Mouse (Mus musculus) thymus, adult 18-20 months (tissue): Measurements from ENCODE around the gene Paxbp1.

ENCODE experiments used
- DNase-seq, 2 experiments: peaks; one replicate each; pipeline ENCODE4 v3.0.0; 2022; ENCODE audit warnings: mixed read lengths in 2 of 2

Gene Paxbp1

DNA sequence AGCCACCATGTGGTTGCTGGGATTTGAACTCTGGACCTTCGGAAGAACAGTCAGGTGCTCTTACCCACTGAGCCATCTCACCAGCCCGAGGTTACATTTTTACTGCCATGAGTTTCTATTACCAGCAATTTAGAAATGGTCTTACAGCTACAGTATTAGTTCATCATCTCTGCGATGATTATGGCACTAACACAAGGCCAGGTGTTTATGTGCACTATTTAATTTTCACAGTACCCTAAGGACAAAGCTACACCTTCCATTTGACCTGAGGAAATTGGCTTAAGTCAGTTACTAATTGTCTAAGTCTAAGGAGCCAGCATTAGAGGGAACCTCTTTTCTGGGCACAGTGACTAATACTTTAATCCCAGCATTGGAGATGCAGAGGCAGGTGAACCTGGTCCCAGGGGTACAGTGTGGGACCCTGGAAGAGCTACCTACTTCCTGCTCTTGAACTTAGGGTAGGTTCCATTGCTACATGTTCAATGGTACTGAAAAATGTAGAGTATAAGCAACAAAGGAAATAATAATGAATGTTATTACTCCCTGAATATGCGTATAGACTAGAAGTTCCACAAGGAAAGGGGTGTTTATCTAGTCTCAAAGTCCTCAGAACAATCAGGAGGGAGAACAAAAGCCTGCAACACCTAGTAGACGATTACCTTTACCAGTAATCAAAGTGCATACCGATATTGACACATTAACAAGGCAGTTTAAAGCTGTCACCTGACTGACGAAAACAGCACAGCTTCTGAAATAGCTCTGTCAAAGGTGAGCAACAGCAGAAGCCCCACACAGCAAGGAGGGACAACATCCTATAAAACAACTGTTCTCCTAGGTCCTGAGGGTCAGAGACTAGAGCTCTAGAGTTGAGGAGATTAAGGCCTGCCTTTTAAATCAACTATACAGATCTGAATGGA, 47.8 kb downstream of the Paxbp1 start:
- DNase-seq, result no peak

- no peak for DNase-seq
Measured at GRCm38 (mm10) chr16:90995498-90995897, 48.8 kb downstream of the Paxbp1 start.

- no peak for DNase-seq
Measured at GRCm38 (mm10) chr16:90995023-90995422, 49.3 kb downstream of the Paxbp1 start.

- DNase-seq, result no peak
Measured at GRCm38 (mm10) chr16:90989162-90989561, 55.2 kb downstream of the Paxbp1 start.

DNA sequence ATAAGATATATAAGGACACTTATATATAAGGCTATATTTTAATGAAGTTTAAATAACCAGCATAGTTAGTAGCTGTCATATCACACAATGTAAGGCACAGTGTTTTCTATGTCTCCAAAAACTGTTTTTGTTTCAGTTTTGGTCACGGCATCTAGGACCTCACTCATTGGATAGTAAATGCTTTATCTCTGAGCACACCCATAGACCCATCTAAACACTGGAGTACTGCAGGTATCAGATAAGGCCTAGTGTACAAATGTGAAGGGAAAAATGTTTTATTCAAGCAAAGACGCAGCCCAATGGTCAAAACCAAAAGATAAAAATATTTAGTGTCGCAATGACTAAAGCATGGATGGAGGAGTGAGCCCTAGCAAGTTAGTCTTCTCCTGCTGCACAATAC, 55.7 kb downstream of the Paxbp1 start:
- DNase-seq, result no peak

DNA sequence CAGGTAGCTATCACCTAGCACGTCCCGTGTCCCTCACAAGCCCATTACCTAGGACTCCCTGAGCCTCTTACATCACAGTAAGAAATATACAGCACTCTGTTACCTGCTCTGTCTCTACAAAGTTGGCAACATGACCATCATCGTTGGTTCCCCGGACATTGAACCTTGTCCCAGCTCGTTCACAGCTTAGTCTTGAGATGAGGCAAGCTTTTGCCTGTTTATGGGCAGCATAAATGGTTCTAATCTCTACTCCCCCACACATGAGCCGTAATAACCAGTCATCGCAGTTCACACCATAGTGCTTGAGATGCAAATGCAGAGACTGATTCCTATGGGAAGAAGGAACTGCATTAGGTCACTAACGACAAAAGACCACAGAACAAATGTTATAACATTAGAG, 56.3 kb downstream of the Paxbp1 start:
- no peak for DNase-seq

GRCm38 (mm10) chr16:90971004-90971403, 73.3 kb downstream of the Paxbp1 start:
- DNase-seq, result no peak

GRCm38 (mm10) chr16:90966241-90966640, 78.1 kb downstream of the Paxbp1 start:
- no peak for DNase-seq

DNA sequence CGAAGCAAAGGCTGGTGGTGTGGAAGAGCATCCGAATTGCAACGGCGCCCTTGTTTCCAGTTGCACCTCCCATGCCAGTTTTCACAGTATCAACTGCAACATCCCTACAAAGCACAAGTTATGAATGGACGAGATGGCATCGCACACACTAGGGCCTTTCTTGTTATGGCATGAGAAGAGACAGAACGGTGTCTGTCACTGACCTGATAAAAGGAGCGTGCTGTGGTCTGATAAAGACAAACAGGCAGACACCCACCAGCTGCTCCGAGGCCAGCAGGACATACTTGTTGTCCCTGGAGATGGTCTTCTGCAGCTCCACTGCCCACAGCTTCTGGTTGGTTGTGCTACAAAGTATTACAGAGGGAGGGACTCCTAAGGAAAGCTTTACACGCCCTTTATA, 80.0 kb downstream of the Paxbp1 start:
- DNase-seq, result no peak
